Mouse (Mus musculus) mesoderm, embryonic 11.5 days (tissue): ENCODE data around the gene Hnrnpm.

Experiments used
- DNase-seq: peaks from one replicate; pipeline ENCODE4 v3.0.0-alpha.2; 2012; ENCODE audit warnings: low read depth, low spot score

Gene Hnrnpm

GRCm38 (mm10) chr17:33597271-33597670, 89.4 kb downstream of the Hnrnpm start:
- DNase-seq, result no peak
